Mouse (Mus musculus): ENCODE data around the gene Neurod2.

The Neurod2 gene

DNA sequence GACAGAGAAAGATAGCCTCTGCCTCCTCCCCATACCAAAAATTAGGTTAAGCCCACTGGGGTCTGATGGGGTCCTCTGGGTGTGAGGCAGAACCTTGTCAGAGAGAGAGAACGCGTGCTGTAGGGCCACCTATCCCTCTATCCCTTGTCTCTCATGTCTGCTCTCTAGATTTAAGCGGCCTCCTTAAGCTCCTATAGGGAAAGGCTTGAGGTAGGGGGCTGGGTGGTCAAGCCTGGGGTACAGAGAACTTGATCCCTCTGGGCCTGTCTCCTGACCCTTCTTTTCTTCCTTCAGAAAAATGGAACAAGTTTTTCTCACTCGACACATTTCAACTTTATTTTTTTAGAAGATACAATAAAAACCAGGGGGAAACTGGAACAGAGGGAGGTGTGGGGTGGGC, 3.4 kb upstream of the Neurod2 start:
- DNase-seq (ENCODE audit: low read depth, low spot score) = no peak

DNA sequence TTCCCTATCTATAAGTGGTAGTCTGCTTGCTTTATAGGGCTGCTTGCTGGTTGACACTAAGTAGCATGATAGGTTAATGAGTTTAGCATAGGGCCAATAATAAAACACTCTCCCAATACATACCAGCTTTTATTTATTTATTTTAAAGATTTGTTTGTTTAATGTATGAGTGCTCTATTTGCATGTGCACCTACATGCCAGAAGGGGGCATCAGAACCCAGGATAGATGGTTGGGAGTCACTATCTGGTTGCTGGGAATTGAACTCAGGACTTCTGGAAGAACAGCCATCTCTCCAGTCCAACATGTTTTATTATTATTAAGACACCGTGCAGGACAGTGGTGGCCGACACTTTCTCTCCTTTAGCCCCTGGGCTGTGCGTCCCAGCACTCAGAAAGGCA, 2.7 kb upstream of the Neurod2 start:
- no peak for DNase-seq (ENCODE audit: low read depth, low spot score)

DNA sequence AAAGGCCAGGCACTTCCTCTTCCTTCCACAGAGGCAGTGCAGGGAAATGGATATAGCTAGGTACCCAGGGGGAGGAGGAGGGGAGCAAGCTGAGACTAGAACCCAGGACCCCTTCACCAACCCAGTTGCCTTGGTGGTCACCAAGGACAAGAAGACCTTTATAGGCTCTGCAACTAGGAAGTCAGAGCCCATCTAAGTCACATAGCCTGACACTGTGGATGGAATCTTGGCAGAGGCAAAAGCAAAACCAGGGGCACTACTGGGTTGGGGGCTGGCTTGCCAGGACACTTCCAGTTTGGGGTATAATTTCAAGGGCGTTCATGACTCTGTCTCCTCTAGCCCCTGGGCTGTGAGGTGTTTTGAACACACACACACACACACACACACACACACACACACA, 2.0 kb upstream of the Neurod2 start:
- DNase-seq (ENCODE audit: low read depth, low spot score) = no peak

DNA sequence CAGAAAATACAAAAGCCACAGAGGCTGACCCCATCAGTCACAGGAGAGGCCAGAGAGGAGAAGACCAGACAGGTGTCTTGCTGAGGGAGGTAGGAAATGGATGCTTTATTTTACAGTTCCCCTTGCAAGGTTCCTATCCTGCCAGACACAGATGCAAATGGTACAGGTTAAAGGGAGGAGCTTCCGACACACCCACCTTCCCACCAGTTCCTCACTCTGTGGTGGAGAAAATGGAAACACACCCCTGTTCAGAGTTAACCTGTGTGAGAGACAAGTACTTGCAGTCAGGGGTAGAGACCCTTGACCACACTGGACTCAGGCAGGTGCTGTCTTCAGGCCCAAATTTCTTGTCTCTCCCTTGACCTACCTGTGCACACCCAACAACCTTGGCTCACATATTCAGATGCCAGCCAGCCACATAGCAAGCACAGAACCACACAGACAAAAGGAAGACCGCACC, 1.3 kb upstream of the Neurod2 start:
- DNase-seq (ENCODE audit: low read depth, low spot score) = no peak

DNA sequence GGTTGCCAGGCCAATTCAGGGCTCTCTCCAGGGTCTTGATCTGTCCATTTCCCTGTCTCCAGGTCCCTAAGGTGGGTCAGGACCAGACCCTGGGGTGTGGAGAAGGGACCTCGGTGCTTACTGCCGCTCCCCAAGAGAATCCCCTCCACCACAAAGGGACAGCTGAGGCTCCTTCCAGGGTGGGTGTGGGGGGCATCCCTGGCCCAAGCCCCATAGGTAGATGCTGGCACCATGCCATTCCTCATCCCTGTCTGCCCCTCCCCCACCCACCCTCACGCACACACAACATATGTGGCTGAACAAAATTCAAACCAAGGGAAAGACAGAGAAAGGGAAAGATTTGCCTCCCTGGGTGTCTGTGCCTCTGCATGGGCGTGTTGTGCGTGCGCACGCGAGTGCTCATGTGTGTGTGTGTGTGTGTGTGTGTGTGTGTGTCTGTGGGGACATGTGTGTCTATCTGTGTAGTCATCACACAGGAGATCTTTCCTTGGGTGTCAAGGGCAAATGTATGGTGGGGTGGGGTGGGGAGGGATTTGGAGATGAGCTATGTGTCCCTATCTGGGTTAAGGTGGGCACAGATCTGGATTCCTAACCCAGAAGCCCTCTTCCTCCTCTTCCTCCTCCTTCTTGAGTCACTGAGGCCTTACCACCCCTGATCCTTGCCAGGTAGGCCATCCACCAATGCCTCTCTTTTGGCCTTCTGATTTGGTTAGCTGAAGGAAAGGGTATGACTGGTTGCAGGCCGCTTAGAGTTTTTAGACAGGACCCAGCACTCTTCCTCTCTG, 704 bp upstream of the Neurod2 start:
- DNase-seq (ENCODE audit: low read depth, low spot score) = no peak

DNA sequence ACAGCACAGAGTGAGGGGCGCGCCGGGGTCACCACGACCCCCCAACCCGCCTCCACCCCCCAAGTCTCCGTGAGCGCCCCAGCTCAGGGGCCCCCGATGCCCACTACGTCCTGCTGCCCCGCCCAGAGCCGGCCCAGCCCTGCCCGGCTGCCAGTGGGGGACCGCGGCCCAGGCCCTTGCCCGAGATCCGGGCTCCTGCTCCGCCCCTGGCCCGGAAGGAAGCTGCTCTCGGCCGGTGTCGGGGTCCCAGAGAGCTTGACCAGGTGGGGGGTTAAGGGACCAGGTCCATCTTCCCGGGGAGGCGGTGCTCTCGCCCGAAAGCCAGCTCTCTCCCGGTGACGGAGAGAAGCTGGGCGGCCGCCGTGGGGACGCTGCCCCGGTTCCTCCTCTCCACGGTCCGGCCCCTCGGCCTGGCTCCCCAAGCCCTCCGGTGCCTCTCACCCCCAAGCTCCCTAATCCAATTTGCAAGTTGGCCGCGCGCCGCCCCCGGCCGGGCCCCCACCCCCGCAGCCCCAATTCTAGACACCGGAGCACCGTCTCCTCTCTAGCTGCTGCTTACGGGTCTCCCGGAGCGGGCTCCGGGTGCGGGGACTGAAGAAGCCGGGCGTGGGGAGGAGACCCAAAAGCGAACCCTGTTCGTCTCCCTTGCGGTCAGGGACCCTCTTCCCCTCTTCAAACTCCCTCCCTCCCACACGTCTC, 928 bp downstream of the Neurod2 start:
- DNase-seq (ENCODE audit: low read depth, low spot score) = no peak

DNA sequence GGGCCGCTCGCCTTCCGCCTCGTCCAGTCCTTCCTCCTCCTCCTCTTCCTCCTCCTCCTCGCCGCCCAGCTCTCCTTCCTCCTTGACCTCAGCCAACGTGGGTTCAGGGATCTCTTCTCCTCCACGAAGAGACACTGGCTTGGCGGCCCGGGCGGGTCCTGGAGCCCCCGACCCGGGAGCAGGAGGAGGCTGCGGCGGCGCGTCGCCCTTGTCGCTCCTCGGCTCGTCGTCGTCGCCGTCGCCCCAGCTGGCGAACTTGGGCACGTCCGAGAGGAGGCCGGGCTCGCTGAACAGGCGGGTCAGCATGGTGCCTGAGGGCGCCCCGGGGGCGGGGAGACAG, 1.4 kb downstream of the Neurod2 start:
- DNase-seq (ENCODE audit: low read depth, low spot score) = no peak

DNA sequence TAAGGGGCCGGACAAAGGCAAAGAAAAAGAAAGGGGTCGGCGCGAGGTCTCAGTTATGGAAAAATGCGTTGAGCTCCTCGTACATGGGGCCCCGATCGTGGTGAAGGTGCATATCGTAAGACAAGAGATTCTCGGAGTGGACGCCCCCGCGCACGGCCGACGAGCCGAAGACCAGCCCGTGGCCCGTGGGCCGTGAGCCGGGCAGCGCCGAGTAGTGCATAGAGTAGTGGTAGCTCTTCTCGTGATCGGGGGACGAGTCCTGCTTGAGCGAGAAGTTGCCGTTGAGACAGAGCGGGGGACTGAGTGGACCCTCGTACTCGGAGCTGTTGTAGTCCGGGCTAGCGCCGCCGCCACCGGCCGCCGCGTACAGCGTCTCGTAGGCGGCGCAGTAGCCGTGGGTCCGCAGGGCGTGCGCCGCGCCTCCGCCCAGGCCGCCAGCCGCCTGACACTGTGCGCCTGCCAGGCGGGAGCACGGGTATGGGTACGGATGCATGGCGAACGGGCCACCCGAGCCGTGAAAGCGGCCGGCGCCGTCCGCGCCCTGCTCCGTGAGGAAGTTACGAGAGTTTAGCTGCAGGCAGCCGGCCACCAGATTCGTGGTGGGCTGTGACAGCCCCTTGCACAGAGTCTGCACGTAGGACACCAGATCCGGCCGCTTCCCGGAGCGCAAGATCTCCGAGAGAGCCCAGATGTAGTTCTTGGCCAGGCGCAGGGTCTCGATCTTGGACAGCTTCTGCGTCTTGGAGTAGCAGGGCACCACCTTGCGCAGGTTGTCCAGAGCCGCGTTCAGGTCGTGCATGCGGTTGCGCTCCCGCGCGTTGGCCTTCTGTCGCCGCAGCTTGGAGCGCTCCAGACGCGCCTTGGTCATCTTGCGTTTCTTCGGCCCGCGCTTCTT, 2.1 kb downstream of the Neurod2 start:
- peak; percentile 28 for DNase-seq (ENCODE audit: low read depth, low spot score)

DNA sequence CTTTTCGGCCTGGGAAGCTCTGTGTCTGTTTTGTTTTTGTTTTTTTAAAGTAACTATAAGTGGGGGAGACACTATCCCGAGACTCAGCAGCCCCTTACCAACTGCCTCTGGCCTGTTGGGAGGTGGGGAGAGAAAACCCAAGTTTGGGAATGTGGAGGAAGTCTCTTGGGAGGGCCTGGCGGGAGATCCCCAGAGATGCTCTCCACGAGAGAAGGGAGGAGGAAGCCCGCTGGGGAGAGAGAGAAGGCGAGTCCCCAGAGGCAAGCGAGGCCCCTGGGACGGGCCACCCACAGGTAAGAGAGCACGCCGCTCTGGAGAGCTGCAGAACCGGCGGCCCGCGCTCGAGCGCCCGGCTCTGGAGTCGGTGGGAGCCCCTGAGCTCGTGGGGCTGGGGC, 2.7 kb downstream of the Neurod2 start:
- no peak for DNase-seq (ENCODE audit: low read depth, low spot score)

DNA sequence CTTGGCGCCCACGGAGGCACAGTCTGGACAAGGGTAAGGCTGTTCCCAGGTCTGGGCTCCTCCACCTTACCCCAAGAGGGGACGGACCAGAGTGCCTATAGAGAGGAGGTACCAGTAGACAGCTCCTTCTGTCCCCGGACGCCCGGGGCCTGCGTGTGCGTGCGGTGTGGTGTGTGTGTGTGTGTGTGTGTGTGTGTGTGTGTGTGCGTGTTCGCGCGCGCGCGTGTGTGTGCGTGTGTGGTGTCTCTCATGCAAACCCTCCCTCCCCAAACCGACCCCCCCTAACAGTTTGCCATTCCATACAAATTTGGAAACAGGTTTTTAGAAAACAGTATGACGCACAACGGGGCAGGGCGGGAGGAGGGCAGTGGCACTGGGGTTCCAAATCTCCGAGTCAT, 3.6 kb downstream of the Neurod2 start:
- DNase-seq (ENCODE audit: low read depth, low spot score) = no peak

DNA sequence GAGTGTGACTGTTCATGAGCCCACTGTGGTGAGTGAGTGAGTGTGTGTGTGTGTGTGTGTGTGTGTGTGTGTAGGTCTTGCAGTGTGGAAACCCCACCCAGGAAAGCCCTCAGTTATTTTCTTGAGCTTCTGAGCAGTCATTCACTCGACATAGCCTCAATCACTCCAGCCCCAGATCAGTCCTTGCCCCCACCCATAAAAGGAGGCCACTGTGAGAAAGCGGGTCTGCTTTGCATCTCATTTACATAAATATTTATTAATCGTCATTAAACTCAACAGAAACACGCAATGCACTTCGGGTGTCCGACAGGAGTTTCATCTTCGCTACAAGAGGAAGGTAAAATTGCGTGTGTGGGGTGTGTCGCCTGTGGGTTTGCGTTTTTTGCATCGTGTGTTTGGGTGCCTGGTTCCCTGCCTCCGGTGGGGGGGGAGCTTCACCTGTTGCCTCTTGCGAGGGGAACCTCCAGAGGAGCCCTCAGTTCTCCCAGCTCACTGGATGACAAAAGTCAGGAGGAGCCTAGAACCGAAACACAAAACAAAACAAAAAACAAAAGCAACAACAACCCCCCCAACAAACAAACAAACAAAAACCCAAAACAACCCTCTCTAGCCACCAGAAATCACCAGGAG, 4.1 kb downstream of the Neurod2 start:
- DNase-seq (ENCODE audit: low read depth, low spot score) = no peak

DNA sequence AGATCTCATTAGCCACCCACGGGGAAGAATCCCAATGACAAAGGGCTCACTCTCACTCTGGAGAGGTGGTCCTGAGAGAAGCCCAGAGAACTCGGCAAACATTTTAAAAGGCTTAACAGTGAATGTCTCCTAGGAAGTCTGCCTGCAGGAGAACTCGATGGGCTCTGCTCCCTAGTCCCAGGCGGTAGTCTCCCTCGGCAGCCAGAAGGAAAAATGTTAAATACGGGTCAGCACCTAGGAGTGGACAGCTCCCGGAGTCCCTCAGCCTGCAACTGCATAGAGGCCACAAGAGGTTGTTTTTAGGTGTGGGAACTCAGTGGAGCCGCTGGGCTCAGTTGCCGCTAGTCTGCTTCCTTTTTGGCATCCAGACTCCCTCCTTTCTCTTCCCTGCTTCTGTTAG, 5.5 kb downstream of the Neurod2 start:
- DNase-seq (ENCODE audit: low read depth, low spot score) = peak; percentile 69

DNA sequence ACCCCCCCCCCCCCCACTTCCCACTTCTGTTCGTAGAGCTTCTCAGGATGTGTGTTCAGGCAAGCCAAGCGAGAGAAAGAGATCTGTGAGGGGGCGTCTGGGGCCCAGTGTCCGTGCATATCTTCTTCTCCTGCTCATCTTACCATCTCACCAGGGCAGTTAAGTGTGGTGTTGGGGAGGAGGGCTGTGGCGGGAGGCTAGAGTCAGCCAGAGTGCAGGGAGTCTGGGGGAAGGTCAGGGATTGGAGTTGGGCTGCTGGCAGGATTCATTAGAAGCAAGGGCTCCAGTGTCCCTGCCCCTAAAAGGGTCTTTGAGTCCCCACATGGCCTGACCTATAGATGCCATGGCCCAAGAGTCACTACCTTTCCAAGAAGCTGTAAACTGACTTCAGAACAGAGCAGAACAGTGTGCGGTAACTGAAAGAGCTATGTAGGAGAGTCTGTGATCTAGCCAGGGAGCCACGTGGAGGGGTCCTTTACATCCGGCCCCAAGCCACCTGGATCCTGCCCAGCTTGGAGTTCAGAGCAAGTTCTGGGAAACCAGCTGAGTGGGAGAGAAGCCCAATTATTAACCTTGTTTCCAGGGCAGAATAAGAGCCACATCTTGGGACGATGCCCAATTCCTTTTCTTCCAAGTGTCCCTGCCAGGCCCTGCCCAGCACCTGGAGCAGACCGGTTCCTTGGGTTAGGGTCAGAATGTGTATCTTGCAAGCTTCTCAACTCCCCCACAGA, 6.1 kb downstream of the Neurod2 start:
- no peak for DNase-seq (ENCODE audit: low read depth, low spot score)

DNA sequence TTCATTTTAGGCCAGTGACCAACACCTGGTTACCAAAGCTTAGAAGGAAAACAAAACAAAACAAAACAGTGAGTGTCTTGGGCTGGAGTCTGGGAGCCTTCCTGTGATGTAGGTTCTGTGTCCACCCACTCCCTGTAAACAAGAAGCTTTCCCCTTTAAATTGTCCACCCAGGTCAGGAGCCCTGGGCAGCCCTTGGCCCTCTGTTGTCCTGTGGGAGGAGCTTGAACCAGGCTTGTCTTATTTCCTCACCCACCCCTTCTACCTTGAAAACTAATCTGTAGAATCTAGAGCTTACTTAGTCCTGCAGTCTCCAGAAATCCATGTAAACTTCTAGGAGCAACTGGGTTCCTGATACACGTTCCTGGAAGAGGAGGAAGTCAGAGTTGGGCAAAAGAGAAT, 7.3 kb downstream of the Neurod2 start:
- no peak for DNase-seq (ENCODE audit: low read depth, low spot score)

DNA sequence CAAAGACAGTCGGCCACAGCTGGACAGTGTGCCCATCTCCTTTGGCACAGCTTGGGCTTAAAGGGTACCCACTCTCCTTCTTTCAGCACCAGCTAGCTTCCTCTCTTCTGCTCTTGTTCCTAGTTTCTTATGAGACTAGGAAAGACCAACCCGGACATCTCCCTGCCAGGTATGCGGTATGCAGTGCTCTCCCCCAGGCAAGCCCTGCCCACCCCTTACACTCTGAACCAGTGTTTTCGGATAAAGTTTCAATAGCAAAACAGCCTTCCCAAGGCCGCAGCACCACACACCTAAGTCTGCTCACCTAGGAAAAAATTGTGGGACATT, 7.8 kb downstream of the Neurod2 start:
- DNase-seq (ENCODE audit: low read depth, low spot score) = no peak

DNA sequence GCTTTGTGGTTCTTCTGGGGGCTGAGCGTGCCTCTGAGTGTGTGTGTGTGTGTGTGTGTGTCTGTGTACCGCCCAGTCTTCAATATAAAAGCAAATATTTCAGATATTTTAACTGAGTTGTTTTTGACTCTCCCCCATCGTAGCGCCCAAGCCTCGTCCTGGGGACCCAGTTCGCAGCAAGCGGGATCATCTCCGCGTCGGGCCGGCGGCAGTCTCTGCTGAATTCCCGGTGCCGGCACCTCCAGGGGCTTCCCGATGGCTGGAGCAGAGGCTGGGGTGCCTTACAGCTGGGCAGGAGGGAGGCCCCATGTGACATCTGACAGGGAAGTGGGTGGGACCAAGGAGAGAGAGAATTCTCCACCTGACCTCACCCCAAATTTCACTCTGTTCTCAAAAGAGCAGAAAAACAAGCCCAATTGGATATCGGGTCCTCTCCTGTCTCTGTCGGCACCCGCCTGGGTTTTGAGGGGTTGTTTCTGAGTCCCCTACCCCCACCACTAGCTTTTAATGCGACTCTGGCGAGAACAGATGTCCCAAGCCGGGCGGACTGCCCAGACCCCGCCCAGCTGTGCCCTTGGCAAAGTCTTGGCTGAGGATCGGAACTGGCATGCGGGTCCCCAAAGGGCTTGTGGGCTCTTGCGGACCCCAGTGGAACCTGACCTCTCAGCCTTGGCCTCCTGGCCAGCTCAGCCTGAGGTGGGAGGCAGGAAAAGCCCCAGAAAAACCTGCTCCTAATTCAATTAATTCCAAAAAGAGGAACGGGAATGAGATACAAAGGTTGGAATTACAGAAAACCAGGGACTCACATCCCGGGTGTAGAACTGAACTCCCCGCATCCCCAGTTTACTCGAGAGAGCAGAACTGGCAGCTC, 8.4 kb downstream of the Neurod2 start:
- DNase-seq (ENCODE audit: low read depth, low spot score) = no peak

DNA sequence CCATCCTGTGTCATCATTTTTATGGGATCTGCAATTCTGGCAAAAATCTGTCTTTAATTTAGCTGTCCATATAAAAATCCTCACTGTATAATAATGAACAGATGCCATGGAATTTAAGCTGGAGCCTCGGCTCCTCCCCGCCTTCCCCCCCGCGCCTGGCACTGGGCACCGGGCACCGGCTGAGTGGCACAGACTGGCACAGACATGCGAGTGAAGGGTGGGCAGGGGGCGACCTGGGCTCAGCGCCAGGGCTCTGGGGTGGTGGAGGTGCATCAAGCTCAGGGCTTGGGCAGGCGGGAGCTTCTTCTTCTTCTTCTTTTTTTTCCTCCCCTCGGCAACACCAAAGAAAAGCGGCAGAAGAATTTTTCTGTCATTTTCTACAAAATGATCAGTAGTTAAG, 9.1 kb downstream of the Neurod2 start:
- DNase-seq (ENCODE audit: low read depth, low spot score) = no peak

DNA sequence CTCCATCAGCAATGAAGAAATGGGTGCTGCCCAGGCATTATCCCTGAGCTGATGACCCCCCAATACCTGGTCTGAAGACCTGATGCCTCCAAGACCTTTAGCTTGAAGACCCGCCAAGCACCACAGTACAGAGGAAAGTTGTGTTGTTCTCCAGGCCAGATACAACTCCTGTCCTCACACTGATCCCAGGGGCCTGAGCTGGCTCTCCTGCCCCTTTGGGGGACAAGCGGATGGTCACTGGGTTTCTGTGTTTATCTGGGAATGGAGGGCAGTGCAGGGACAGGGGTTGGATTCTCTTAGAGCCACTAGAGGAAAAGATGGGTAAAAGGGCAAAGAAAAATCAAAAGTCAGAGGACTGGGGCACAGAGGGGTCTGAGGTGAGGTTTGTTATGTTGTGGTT, 9.5 kb downstream of the Neurod2 start:
- no peak for DNase-seq (ENCODE audit: low read depth, low spot score)

DNA sequence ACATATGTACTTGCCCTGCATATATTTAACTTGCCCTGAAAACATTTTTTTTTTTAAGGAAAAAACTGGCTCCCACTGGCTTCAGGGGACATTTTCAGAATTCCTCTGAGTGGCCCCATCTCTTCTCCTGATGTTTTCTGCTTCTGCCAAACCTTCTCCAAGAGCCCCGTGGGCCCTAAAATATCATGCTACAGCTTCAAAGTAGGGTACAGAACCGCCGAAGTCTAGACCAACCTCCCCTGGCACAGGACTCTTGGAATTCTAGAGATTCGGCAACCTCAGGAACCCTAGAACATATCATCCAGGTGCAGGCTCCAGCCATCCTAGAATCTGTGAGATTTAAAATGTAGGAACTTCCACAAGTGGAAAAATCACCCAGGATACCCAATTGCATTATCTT, 9.9 kb downstream of the Neurod2 start:
- no peak for DNase-seq (ENCODE audit: low read depth, low spot score)

DNA sequence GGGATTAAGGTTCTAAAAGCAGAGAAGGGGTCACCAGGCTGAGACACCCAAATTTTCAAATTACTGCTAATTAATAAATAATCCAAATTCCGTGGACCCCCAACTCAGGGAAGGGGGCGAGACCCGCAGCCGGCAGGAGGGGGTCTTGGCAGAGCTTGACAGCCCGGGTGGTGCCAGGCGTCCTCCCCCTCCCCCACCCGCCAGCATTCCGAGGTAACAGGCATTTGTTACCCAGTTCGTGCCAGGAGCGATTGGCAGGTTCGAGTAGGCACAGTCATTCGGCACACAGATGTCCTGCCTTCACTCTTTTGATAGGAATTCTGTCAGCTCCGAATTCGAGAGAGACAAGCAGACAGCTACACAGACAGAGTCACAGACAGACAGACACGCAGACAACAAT, 10.3 kb downstream of the Neurod2 start:
- no peak for DNase-seq (ENCODE audit: low read depth, low spot score)
